Mouse (Mus musculus): ENCODE measurements around the gene Prss12.
A peak's percentile ranks its signal among the peaks of the same experiment; 100 is the strongest.

GRCm38 (mm10) chr3:123506699-123507662 lies 60.3 kb downstream of the Prss12 start:
- TF ChIP-seq CTCF (IDR thresholded peaks at IDR 0.05; ENCODE audit: low read depth) (peak; percentile 68), EP300 (IDR thresholded peaks at IDR 0.05; ENCODE audit: low read depth) (no peak)

Data from heart, postnatal 0 days (tissue).